Mouse (Mus musculus): ENCODE measurements at regions not wholly inside any gene's neighbourhood (a gene's known extent, or its start where the extent isn't known, plus 50 kb on each side); places are given as distances from the start of the nearest gene placed in this dataset.

DNA sequence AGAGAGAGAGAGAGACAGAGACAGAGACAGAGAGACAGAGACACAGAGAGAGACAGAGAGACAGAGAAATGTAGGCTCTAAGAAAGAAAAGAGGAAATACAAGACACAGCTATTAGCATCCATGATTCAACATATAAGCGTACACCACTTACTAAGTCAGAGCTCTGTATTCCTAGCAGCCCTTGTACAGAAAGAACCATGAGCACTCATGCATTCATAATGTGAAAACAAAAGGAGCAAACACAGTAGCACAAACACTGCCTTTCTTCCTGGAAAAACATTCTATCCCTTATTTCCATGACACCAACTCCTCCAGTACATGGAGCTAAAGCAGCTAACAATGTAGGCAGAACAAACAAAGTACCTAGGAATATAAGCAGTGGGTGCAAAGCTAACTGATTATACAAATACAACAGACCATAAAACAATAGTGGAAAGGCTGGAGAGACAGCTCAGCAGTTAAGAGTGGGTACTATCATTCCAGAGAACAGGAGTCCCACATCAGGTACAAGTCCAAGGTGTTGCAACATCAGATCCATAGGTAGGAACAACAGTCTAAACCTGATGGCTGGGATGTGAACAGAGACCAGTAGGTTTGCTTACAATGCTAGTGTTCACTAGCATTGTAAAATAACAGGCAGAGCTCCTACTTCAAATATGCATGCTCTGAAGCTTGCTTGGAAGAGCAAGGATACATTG, 58.7 kb upstream of the Tbl1x start:
- no peak for TF ChIP-seq POU5F1 (IDR thresholded peaks at IDR 0.05; ENCODE audit: borderline replicate concordance, low read length)
- TF ChIP-seq NANOG (IDR thresholded peaks at IDR 0.05; ENCODE audit: borderline replicate concordance, low read length) = no peak
- TF ChIP-seq CTCF (conservative IDR thresholded peaks at IDR 0.05; ENCODE audit: low read length) = no peak

More for the DNA sequence above, 58.7 kb upstream of the Tbl1x start:
- no peaks in the 10 kb centered on the region for H3K27me3 ChIP-seq (ENCODE audit: insufficient read depth, low read length)
- H3K4me3 ChIP-seq (replicated peaks; ENCODE audit: low read length) = no peak overlapping the region
- no peaks in the 10 kb centered on the region for H3K9me3 ChIP-seq (ENCODE audit: low read length)
- H3K4me1 ChIP-seq (replicated peaks; ENCODE audit: low read depth, low read length) = 0 out of 2 replicates have a peak, but pooled peaks cover 4% of the 10 kb centered on the region
- no peaks in the 10 kb centered on the region for H3K36me3 ChIP-seq (ENCODE audit: insufficient read depth, low read length)

Measured in E14TG2a.4 (cell line).